In genomic region chr14:106269680-106270079, GRCm38 (mm10) we compare ENCODE assay signal across 12 mouse cellular contexts.
A peak's percentile ranks its signal among the peaks of the same experiment; 100 is the strongest.
DNase-seq lines count a peak whose midpoint lies in the region; ATAC-seq lines count a peak whose summit lies in the region.
"Had no signal": no experiment of that assay in that cellular context is flagged by ENCODE, and none has a peak within 500 bp of the region (broad histone marks: within the 10 kb centered on the region; RNA-seq: fewer than 3 reads in every experiment).

No protein-coding gene starts in this region.

- no peaks in the 10 kb centered on the region for H3K9me3 ChIP-seq in neural tube, embryonic 15.5 days (replicated peaks)
- no peaks in the 10 kb centered on the region for H3K9me3 ChIP-seq in limb, embryonic 15.5 days
- H3K9me3 ChIP-seq: forebrain, embryonic 15.5 days had no signal

- H3K4me3 ChIP-seq in neural tube, embryonic 15.5 days (replicated peaks): no peak overlapping the region
- H3K4me3 ChIP-seq in limb, embryonic 15.5 days: no peak overlapping the region
- H3K4me3 ChIP-seq: forebrain, embryonic 15.5 days had no signal

- DNase-seq in neural tube, embryonic 10.5 days (ENCODE audit: extremely low spot score, low spot score): peak; percentile 15
- peak; percentile 9 for DNase-seq in embryo, embryonic 9.5 days (ENCODE audit: extremely low spot score)
- peak; percentile 66 for DNase-seq in gastrocnemius, adult 18-20 months (ENCODE audit: low spot score)
- no peak for DNase-seq in ovary, adult 18-20 months (ENCODE audit: low spot score)
- DNase-seq in adrenal gland, adult 18-20 months (ENCODE audit: low spot score in 2 of 2): no peak
- DNase-seq: cerebellum, adult 2 months; lung, postnatal 36 days had no signal

- no peak overlapping the region for H3K4me2 ChIP-seq in neural tube, embryonic 15.5 days
- no peak overlapping the region for H3K4me2 ChIP-seq in limb, embryonic 15.5 days
- H3K4me2 ChIP-seq: forebrain, embryonic 15.5 days had no signal

- no peak overlapping the region for H3K9ac ChIP-seq in neural tube, embryonic 15.5 days (replicated peaks)
- H3K9ac ChIP-seq in limb, embryonic 15.5 days: no peak overlapping the region
- H3K9ac ChIP-seq: forebrain, embryonic 15.5 days had no signal

- no peaks in the 10 kb centered on the region for H3K36me3 ChIP-seq in neural tube, embryonic 15.5 days
- no peaks in the 10 kb centered on the region for H3K36me3 ChIP-seq in limb, embryonic 15.5 days
- H3K36me3 ChIP-seq: forebrain, embryonic 15.5 days had no signal

- ATAC-seq in neural tube, embryonic 15.5 days (ENCODE audit: low FRiP score): no peak
- ATAC-seq in limb, embryonic 15.5 days (ENCODE audit: insufficient number of reproducible peaks, low FRiP score, low TSS enrichment, low read depth): peak; percentile 69; the same call in 1 of the 2 replicates
- ATAC-seq in CD4-positive, CD25-positive, alpha-beta regulatory T cell, adult 4 months: no peak
- ATAC-seq: forebrain, embryonic 15.5 days; midbrain, embryonic 16.5 days had no signal

- no peaks in the 10 kb centered on the region for H3K27me3 ChIP-seq in neural tube, embryonic 15.5 days (replicated peaks)
- H3K27me3 ChIP-seq in limb, embryonic 15.5 days: no peaks in the 10 kb centered on the region
- H3K27me3 ChIP-seq: forebrain, embryonic 15.5 days had no signal

- 78% methylated on average over 6 of the region's 6 CpGs for WGBS in neural tube, embryonic 15.5 days
- WGBS in limb, embryonic 15.5 days: 12% methylated on average over 6 of the region's 6 CpGs

- H3K4me1 ChIP-seq in neural tube, embryonic 15.5 days: no peaks in the 10 kb centered on the region
- H3K4me1 ChIP-seq in limb, embryonic 15.5 days: peaks cover 11% of the 10 kb centered on the region
- H3K4me1 ChIP-seq: forebrain, embryonic 15.5 days had no signal

- H3K27ac ChIP-seq in neural tube, embryonic 15.5 days (replicated peaks): no peak overlapping the region
- peak overlapping the region; percentile 52 for H3K27ac ChIP-seq in limb, embryonic 15.5 days
- H3K27ac ChIP-seq: forebrain, embryonic 15.5 days had no signal

Comparison
In these comparisons a context has a peak if more than half of its experiments do, and no peak if none do; other contexts are left out.
1. DNase-seq: peak in neural tube, embryonic 10.5 days (single experiment), embryo, embryonic 9.5 days (single experiment) and gastrocnemius, adult 18-20 months (single experiment); none in ovary, adult 18-20 months (single experiment) and adrenal gland, adult 18-20 months (0 of 2).